Mouse (Mus musculus) G1E (cell line): Measurements from ENCODE around the gene Olfr1020. TPM values are rescaled to one million over a fixed set of nuclear protein-coding genes. Genes with fewer than 3 reads are reported as not detected.

Experiments used
- ATAC-seq: 2 replicates; pipeline ENCODE4 v1.8.0; 2016; ENCODE audit warnings: mild to moderate bottlenecking; ENCODE audit not compliant: insufficient number of reproducible peaks, poor library complexity, low FRiP score, severe bottlenecking; ENCODE audit errors: extremely low read depth
- DNase-seq: peaks from one replicate; pipeline ENCODE4 v3.0.0; 2012; ENCODE audit warnings: low spot score
- H3K27me3 ChIP-seq: 2 replicates; pipeline ENCODE4 v1.6.1; 2012; ENCODE audit warnings: mild to moderate bottlenecking, low read length, inconsistent platforms; ENCODE audit not compliant: insufficient read depth
- H3K36me3 ChIP-seq: replicated peaks from 2 replicates; pipeline ENCODE3; 2012; ENCODE audit warnings: mild to moderate bottlenecking, inconsistent platforms
- H3K4me1 ChIP-seq: 2 replicates; pipeline ENCODE4 v1.6.1; 2012; ENCODE audit warnings: low read depth, low read length, inconsistent platforms, mixed read lengths; ENCODE audit not compliant: insufficient read depth
- H3K4me3 ChIP-seq: 2 replicates; pipeline ENCODE4 v1.5.1; 2012; ENCODE audit warnings: low read depth, mild to moderate bottlenecking, inconsistent platforms, low read length, moderate library complexity, mixed read lengths
- H3K9me3 ChIP-seq: replicated peaks from 2 replicates; pipeline ENCODE4 v1.6.1; 2012; ENCODE audit warnings: inconsistent platforms
- CTCF ChIP-seq: IDR thresholded peaks from 2 replicates; pipeline ENCODE4 v1.5.1; 2012; ENCODE audit warnings: low read depth, low read length, inconsistent platforms, mixed read lengths
- GATA1 ChIP-seq: IDR thresholded peaks from 2 replicates; pipeline ENCODE4 v1.6.1; 2012; ENCODE audit warnings: borderline replicate concordance, low read length, inconsistent platforms, mixed read lengths
- GATA2 ChIP-seq: IDR thresholded peaks from 2 replicates; pipeline ENCODE4 v1.6.1; 2012; ENCODE audit warnings: low read depth, low read length, inconsistent platforms, borderline replicate concordance
- POLR2AphosphoS5 ChIP-seq: IDR thresholded peaks from 2 replicates; pipeline ENCODE4 v1.6.1; 2012; ENCODE audit warnings: low read depth, low read length, inconsistent platforms; ENCODE audit not compliant: insufficient replicate concordance
- TAL1 ChIP-seq: conservative IDR thresholded peaks from 2 replicates; pipeline ENCODE4 v1.6.1; 2012; ENCODE audit warnings: low read depth, low read length, inconsistent platforms, mixed read lengths
- polyA plus RNA-seq: library from polyadenylated mRNA; stranded (reverse); fragments of >175 nt; gene quantifications from 2 replicates; pipeline ENCODE4 v1.2.3, GENCODE M21; 2012
- total RNA-seq, 2 experiments: library from RNA; stranded (forward) in 1 of 2; stranded (reverse) in 1 of 2; fragments of 200-1000 nt in 1 of 2; fragments of >200 nt in 1 of 2; fragmentation: Nextera tagmentation in 1 of 2; gene quantifications; 2 replicates each; pipeline ENCODE4 v1.2.3; 2014 to 2017

The Olfr1020 gene
- total and polyA plus RNA-seq, 3 experiments: not detected

- Histone ChIP-seq H3K4me3 (no peak within 1 kb of the TSS), H3K4me1 (no peaks in the 10 kb centered on the region), H3K27me3 (no peaks in the 10 kb centered on the region), H3K36me3 (no peaks in the 10 kb centered on the region), H3K9me3 (0 out of 2 replicates have a peak, but pooled peaks cover 2% of the 10 kb centered on the region)
- no peak for TF ChIP-seq TAL1
- no peak for TF ChIP-seq GATA1
- no peak for TF ChIP-seq POLR2AphosphoS5
- TF ChIP-seq GATA2: no peak
- TF ChIP-seq CTCF: no peak
- no peak for ATAC-seq
- DNase-seq: no peak
Measured at GRCm38 (mm10) chr2:85885340-85885739, 38.5 kb downstream of the Olfr1020 start, which contains the start of gene Olfr1023. Gene Olfr1023 (plus strand): TSS chr2:85885640.

Other genes with a start within 250 kb of the Olfr1020 start
Only the 20 nearest of the 27 such genes appear.
- gene Olfr1006, start 168.3 kb upstream of the Olfr1020 start, total RNA-seq (2014; fragmentation: Nextera tagmentation): not detected in 2 replicates
- not detected in 2 replicates for gene Olfr1006, start 168.3 kb upstream of the Olfr1020 start, total RNA-seq (2017)
- not detected in 2 replicates for gene Olfr1006, start 168.3 kb upstream of the Olfr1020 start, polyA plus RNA-seq
- not detected in 2 replicates for gene Olfr1008, start 157.6 kb upstream of the Olfr1020 start, total RNA-seq (2014; fragmentation: Nextera tagmentation)
- 0.11 and 0.12 TPM in 2 replicates for gene Olfr1008, start 157.6 kb upstream of the Olfr1020 start, total RNA-seq (2017)
- gene Olfr1008, start 157.6 kb upstream of the Olfr1020 start, polyA plus RNA-seq: not detected in 2 replicates
- gene Olfr1009, start 131.6 kb upstream of the Olfr1020 start, total RNA-seq (2014; fragmentation: Nextera tagmentation): not detected in 2 replicates
- 0.05 and 0.12 TPM in 2 replicates for gene Olfr1009, start 131.6 kb upstream of the Olfr1020 start, total RNA-seq (2017)
- gene Olfr1009, start 131.6 kb upstream of the Olfr1020 start, polyA plus RNA-seq: not detected in 2 replicates
- not detected in 2 replicates for gene Olfr1012, start 84.3 kb upstream of the Olfr1020 start, total RNA-seq (2014; fragmentation: Nextera tagmentation)
- 0.12 and 0.16 TPM in 2 replicates for gene Olfr1012, start 84.3 kb upstream of the Olfr1020 start, total RNA-seq (2017)
- not detected in 2 replicates for gene Olfr1012, start 84.3 kb upstream of the Olfr1020 start, polyA plus RNA-seq
- gene Olfr1013, start 79.9 kb upstream of the Olfr1020 start, total RNA-seq (2014; fragmentation: Nextera tagmentation): not detected in 2 replicates
- 0.06 TPM in 1 of 2 replicates, not detected in the other for gene Olfr1013, start 79.9 kb upstream of the Olfr1020 start, total RNA-seq (2017)
- not detected in 2 replicates for gene Olfr1013, start 79.9 kb upstream of the Olfr1020 start, polyA plus RNA-seq
- gene Olfr1014, start 74.3 kb upstream of the Olfr1020 start, total RNA-seq (2014; fragmentation: Nextera tagmentation): not detected in 2 replicates
- 0.27 TPM in 1 of 2 replicates, not detected in the other for gene Olfr1014, start 74.3 kb upstream of the Olfr1020 start, total RNA-seq (2017)
- not detected in 2 replicates for gene Olfr1014, start 74.3 kb upstream of the Olfr1020 start, polyA plus RNA-seq
- gene Olfr1015, start 65.0 kb upstream of the Olfr1020 start, total RNA-seq (2014; fragmentation: Nextera tagmentation): not detected in 2 replicates
- gene Olfr1015, start 65.0 kb upstream of the Olfr1020 start, total RNA-seq (2017): not detected in 2 replicates
- not detected in 2 replicates for gene Olfr1015, start 65.0 kb upstream of the Olfr1020 start, polyA plus RNA-seq
- not detected in 2 replicates for gene Olfr1016, start 44.5 kb upstream of the Olfr1020 start, total RNA-seq (2014; fragmentation: Nextera tagmentation)
- gene Olfr1016, start 44.5 kb upstream of the Olfr1020 start, total RNA-seq (2017): 0.11 TPM in 1 of 2 replicates, not detected in the other
- not detected in 2 replicates for gene Olfr1016, start 44.5 kb upstream of the Olfr1020 start, polyA plus RNA-seq
- not detected in 2 replicates for gene Olfr1018, start 28.6 kb upstream of the Olfr1020 start, total RNA-seq (2014; fragmentation: Nextera tagmentation)
- gene Olfr1018, start 28.6 kb upstream of the Olfr1020 start, total RNA-seq (2017): 0.17 TPM in 1 of 2 replicates, not detected in the other
- not detected in 2 replicates for gene Olfr1018, start 28.6 kb upstream of the Olfr1020 start, polyA plus RNA-seq
- not detected in 2 replicates for gene Olfr1019, start 1.5 kb upstream of the Olfr1020 start, total RNA-seq (2014; fragmentation: Nextera tagmentation)
- not detected in 2 replicates for gene Olfr1019, start 1.5 kb upstream of the Olfr1020 start, total RNA-seq (2017)
- gene Olfr1019, start 1.5 kb upstream of the Olfr1020 start, polyA plus RNA-seq: not detected in 2 replicates
- gene Olfr1022, start 21.6 kb downstream of the Olfr1020 start, total RNA-seq (2014; fragmentation: Nextera tagmentation): not detected in 2 replicates
- 0.17 and 0.33 TPM in 2 replicates for gene Olfr1022, start 21.6 kb downstream of the Olfr1020 start, total RNA-seq (2017)
- gene Olfr1022, start 21.6 kb downstream of the Olfr1020 start, polyA plus RNA-seq: not detected in 2 replicates
- gene Olfr1023, start 38.6 kb downstream of the Olfr1020 start, total RNA-seq (2014; fragmentation: Nextera tagmentation): not detected in 2 replicates
- 0.05 and 0.06 TPM in 2 replicates for gene Olfr1023, start 38.6 kb downstream of the Olfr1020 start, total RNA-seq (2017)
- not detected in 2 replicates for gene Olfr1023, start 38.6 kb downstream of the Olfr1020 start, polyA plus RNA-seq
- not detected in 2 replicates for gene Olfr1024, start 58.0 kb downstream of the Olfr1020 start, total RNA-seq (2014; fragmentation: Nextera tagmentation)
- 0.11 and 0.17 TPM in 2 replicates for gene Olfr1024, start 58.0 kb downstream of the Olfr1020 start, total RNA-seq (2017)
- not detected in 2 replicates for gene Olfr1024, start 58.0 kb downstream of the Olfr1020 start, polyA plus RNA-seq
- gene Olfr1025-ps1, start 68.2 kb downstream of the Olfr1020 start, total RNA-seq (2014; fragmentation: Nextera tagmentation): not detected in 2 replicates
- 0.05 TPM in 1 of 2 replicates, not detected in the other for gene Olfr1025-ps1, start 68.2 kb downstream of the Olfr1020 start, total RNA-seq (2017)
- gene Olfr1025-ps1, start 68.2 kb downstream of the Olfr1020 start, polyA plus RNA-seq: not detected in 2 replicates
- gene Olfr1026, start 74.5 kb downstream of the Olfr1020 start, total RNA-seq (2014; fragmentation: Nextera tagmentation): not detected in 2 replicates
- 0.16 TPM in 1 of 2 replicates, not detected in the other for gene Olfr1026, start 74.5 kb downstream of the Olfr1020 start, total RNA-seq (2017)
- gene Olfr1026, start 74.5 kb downstream of the Olfr1020 start, polyA plus RNA-seq: not detected in 2 replicates
- gene Olfr1028, start 103.4 kb downstream of the Olfr1020 start, total RNA-seq (2014; fragmentation: Nextera tagmentation): not detected in 2 replicates
- gene Olfr1028, start 103.4 kb downstream of the Olfr1020 start, total RNA-seq (2017): 0.06 and 0.11 TPM in 2 replicates
- gene Olfr1028, start 103.4 kb downstream of the Olfr1020 start, polyA plus RNA-seq: not detected in 2 replicates
- not detected in 2 replicates for gene Olfr1029, start 126.9 kb downstream of the Olfr1020 start, total RNA-seq (2014; fragmentation: Nextera tagmentation)
- 0.12 and 0.16 TPM in 2 replicates for gene Olfr1029, start 126.9 kb downstream of the Olfr1020 start, total RNA-seq (2017)
- gene Olfr1029, start 126.9 kb downstream of the Olfr1020 start, polyA plus RNA-seq: not detected in 2 replicates
- not detected in 2 replicates for gene Olfr1030, start 132.2 kb downstream of the Olfr1020 start, total RNA-seq (2014; fragmentation: Nextera tagmentation)
- gene Olfr1030, start 132.2 kb downstream of the Olfr1020 start, total RNA-seq (2017): under 0.01 and 0.06 TPM in 2 replicates
- not detected in 2 replicates for gene Olfr1030, start 132.2 kb downstream of the Olfr1020 start, polyA plus RNA-seq
- gene Olfr1031, start 143.3 kb downstream of the Olfr1020 start, total RNA-seq (2014; fragmentation: Nextera tagmentation): not detected in 2 replicates
- gene Olfr1031, start 143.3 kb downstream of the Olfr1020 start, total RNA-seq (2017): not detected in 2 replicates
- not detected in 2 replicates for gene Olfr1031, start 143.3 kb downstream of the Olfr1020 start, polyA plus RNA-seq
- gene Olfr1032, start 158.5 kb downstream of the Olfr1020 start, total RNA-seq (2014; fragmentation: Nextera tagmentation): not detected in 2 replicates
- not detected in 2 replicates for gene Olfr1032, start 158.5 kb downstream of the Olfr1020 start, total RNA-seq (2017)
- gene Olfr1032, start 158.5 kb downstream of the Olfr1020 start, polyA plus RNA-seq: not detected in 2 replicates